Mouse (Mus musculus) stomach, embryonic 15.5 days (tissue): ENCODE measurements around the gene Ap2a1. TPM values are rescaled to one million over a fixed set of nuclear protein-coding genes. Genes with fewer than 3 reads are reported as not detected.

ENCODE experiments used
- ATAC-seq: fragments of 200-750 bp; cut with Nextera tagmentation; 2 replicates; pipeline ENCODE4 v1.8.0; 2017; ENCODE audit warnings: low read depth, moderate number of reproducible peaks, moderate TSS enrichment; ENCODE audit not compliant: insufficient read depth, low FRiP score
- H3K27ac ChIP-seq: fragments of 300-500 bp; sonication (generic); 2 replicates; pipeline ENCODE4 v1.5.1; 2015; ENCODE audit warnings: mild to moderate bottlenecking, inconsistent platforms
- H3K27me3 ChIP-seq: fragments of 300-500 bp; sonication (generic); replicated peaks from 2 replicates; pipeline ENCODE4 v1.6.1; 2015; ENCODE audit warnings: inconsistent platforms
- H3K36me3 ChIP-seq: fragments of 300-500 bp; sonication (generic); 2 replicates; pipeline ENCODE4 v1.6.1; 2015; ENCODE audit warnings: inconsistent platforms
- H3K4me1 ChIP-seq: fragments of 300-500 bp; sonication (generic); 2 replicates; pipeline ENCODE4 v1.6.1; 2015; ENCODE audit warnings: inconsistent platforms
- H3K4me2 ChIP-seq: fragments of 300-500 bp; sonication (generic); 2 replicates; pipeline ENCODE4 v1.6.1; 2015; ENCODE audit warnings: mild to moderate bottlenecking, inconsistent platforms
- H3K4me3 ChIP-seq: fragments of 300-500 bp; sonication (generic); replicated peaks from 2 replicates; pipeline ENCODE4 v1.5.1; 2015; ENCODE audit warnings: inconsistent platforms
- H3K9ac ChIP-seq: fragments of 300-500 bp; sonication (generic); 2 replicates; pipeline ENCODE4 v1.6.1; 2015; ENCODE audit warnings: inconsistent platforms
- H3K9me3 ChIP-seq: fragments of 300-500 bp; sonication (generic); 2 replicates; pipeline ENCODE4 v1.6.1; 2016; ENCODE audit warnings: inconsistent platforms
- WGBS: fragments of 180-500 bp; shearing (Covaris S2); methylation state at CpG from one replicate; pipeline ENCODE4 v1.1.7; 2015; 5-methylcytosine and 5-hydroxymethylcytosine counted together
- polyA plus RNA-seq: library from polyadenylated mRNA; unstranded; fragments of >200 nt; fragmentation: Nextera tagmentation; extraction: Ambion mirVana; gene quantifications from 2 replicates; pipeline ENCODE4 v1.2.1, GENCODE M21; 2015

Ap2a1 gene
- polyA plus RNA-seq, 1 experiment from 2014 or later = 61.6 TPM

- Histone ChIP-seq H3K4me2 (peak within 1 kb of the TSS; percentile 81), H3K9ac (peak within 1 kb of the TSS; percentile 100), H3K36me3 (peaks cover 2% of the 10 kb centered on the region), H3K4me1 (peaks cover 47% of the 10 kb centered on the region), H3K9me3 (no peaks in the 10 kb centered on the region), H3K4me3 (peak within 1 kb of the TSS; percentile 97), H3K27ac (peak within 1 kb of the TSS; percentile 100), H3K27me3 (no peaks in the 10 kb centered on the region)
- ATAC-seq = peak; percentile 89
- WGBS = 4% methylated on average over 29 of the region's 29 CpGs
Observed at GRCm38 (mm10) chr7:44869697-44870528, 59.4 kb downstream of the Ap2a1 start, which contains the start of gene Ptov1. Gene Ptov1, minus strand, starts transcription at chr7:44869788.

- ATAC-seq = peak; percentile 55
- Histone ChIP-seq H3K4me3 (peak overlapping the region; percentile 97), H3K36me3 (peaks cover 10% of the 10 kb centered on the region), H3K9ac (peak overlapping the region; percentile 100), H3K27me3 (no peaks in the 10 kb centered on the region), H3K4me1 (peaks cover 47% of the 10 kb centered on the region), H3K9me3 (no peaks in the 10 kb centered on the region), H3K27ac (peak overlapping the region; percentile 100), H3K4me2 (peak overlapping the region; percentile 81)
- WGBS = under 1% methylated on average over 103 of the region's 108 CpGs
Observed at GRCm38 (mm10) chr7:44868919-44869696, 60.2 kb downstream of the Ap2a1 start.

GRCm38 (mm10) chr7:44868465-44868864, 60.8 kb downstream of the Ap2a1 start:
- H3K4me1 ChIP-seq = peaks cover 51% of the 10 kb centered on the region
- no peak for ATAC-seq
- peak overlapping the region; percentile 100 for H3K27ac ChIP-seq
- H3K9ac ChIP-seq = peak overlapping the region; percentile 100; the same call in 1 of the 2 replicates
- H3K9me3 ChIP-seq = no peaks in the 10 kb centered on the region
- H3K27me3 ChIP-seq = no peaks in the 10 kb centered on the region
- peak overlapping the region; percentile 97 for H3K4me3 ChIP-seq
- H3K4me2 ChIP-seq = peak overlapping the region; percentile 81
- WGBS = 5% methylated on average over 16 of the region's 16 CpGs
- peaks cover 16% of the 10 kb centered on the region for H3K36me3 ChIP-seq

- WGBS = 33% methylated on average over 9 of the region's 9 CpGs
- peak overlapping the region; percentile 100; the same call in 1 of the 2 replicates for H3K27ac ChIP-seq
- peaks cover 47% of the 10 kb centered on the region for H3K4me1 ChIP-seq
- H3K9me3 ChIP-seq = no peaks in the 10 kb centered on the region
- no peak for ATAC-seq
- peak overlapping the region; percentile 97 for H3K4me3 ChIP-seq
- H3K9ac ChIP-seq = peak overlapping the region; percentile 20; the same call in 1 of the 2 replicates
- H3K36me3 ChIP-seq = peaks cover 23% of the 10 kb centered on the region
- no peaks in the 10 kb centered on the region for H3K27me3 ChIP-seq
- H3K4me2 ChIP-seq = peak overlapping the region; percentile 81
Observed at GRCm38 (mm10) chr7:44867802-44868201, 61.5 kb downstream of the Ap2a1 start.

- peak overlapping the region; percentile 81 for H3K4me2 ChIP-seq
- no peaks in the 10 kb centered on the region for H3K27me3 ChIP-seq
- H3K36me3 ChIP-seq = peaks cover 29% of the 10 kb centered on the region
- peaks cover 47% of the 10 kb centered on the region for H3K4me1 ChIP-seq
- H3K27ac ChIP-seq = peak overlapping the region; percentile 80
- peak overlapping the region; percentile 97 for H3K4me3 ChIP-seq
- H3K9me3 ChIP-seq = no peaks in the 10 kb centered on the region
- ATAC-seq = no peak
- no peak overlapping the region; the same call in 1 of the 2 replicates for H3K9ac ChIP-seq
- WGBS = 52% methylated on average over 19 of the region's 19 CpGs
Observed at GRCm38 (mm10) chr7:44867010-44867702, 62.1 kb downstream of the Ap2a1 start.

- 33% methylated on average over 15 of the region's 15 CpGs for WGBS
- 0 out of 2 replicates have a peak, but pooled peaks have one; percentile 2 for ATAC-seq
- Histone ChIP-seq H3K36me3 (peaks cover 36% of the 10 kb centered on the region), H3K9me3 (no peaks in the 10 kb centered on the region), H3K9ac (peak overlapping the region; percentile 9), H3K4me1 (peaks cover 50% of the 10 kb centered on the region), H3K4me2 (peak overlapping the region; percentile 81), H3K27me3 (no peaks in the 10 kb centered on the region), H3K4me3 (peak overlapping the region; percentile 97), H3K27ac (peak overlapping the region; percentile 80)
Observed at GRCm38 (mm10) chr7:44866276-44867009, 62.9 kb downstream of the Ap2a1 start.

- Histone ChIP-seq H3K36me3 (peaks cover 38% of the 10 kb centered on the region), H3K4me2 (0 out of 2 replicates have a peak overlapping the region, but pooled peaks have one; percentile 81), H3K9ac (no peak overlapping the region), H3K9me3 (no peaks in the 10 kb centered on the region), H3K4me3 (no peak overlapping the region), H3K27me3 (no peaks in the 10 kb centered on the region), H3K27ac (0 out of 2 replicates have a peak overlapping the region, but pooled peaks have one; percentile 80), H3K4me1 (peaks cover 53% of the 10 kb centered on the region)
- ATAC-seq = no peak
- 77% methylated on average over 24 of the region's 24 CpGs for WGBS
Observed at GRCm38 (mm10) chr7:44864595-44865542, 64.4 kb downstream of the Ap2a1 start.

GRCm38 (mm10) chr7:44863982-44864494, 65.3 kb downstream of the Ap2a1 start:
- WGBS = 79% methylated on average over 11 of the region's 11 CpGs
- Histone ChIP-seq H3K9ac (no peak overlapping the region), H3K27me3 (no peaks in the 10 kb centered on the region), H3K27ac (0 out of 2 replicates have a peak overlapping the region, but pooled peaks have one; percentile 13), H3K9me3 (no peaks in the 10 kb centered on the region), H3K4me1 (peaks cover 53% of the 10 kb centered on the region), H3K4me3 (no peak overlapping the region), H3K36me3 (peaks cover 38% of the 10 kb centered on the region), H3K4me2 (no peak overlapping the region)
- ATAC-seq = no peak

- Histone ChIP-seq H3K27ac (no peak overlapping the region), H3K27me3 (no peaks in the 10 kb centered on the region), H3K9ac (no peak overlapping the region), H3K4me2 (no peak overlapping the region), H3K4me1 (peaks cover 56% of the 10 kb centered on the region), H3K9me3 (no peaks in the 10 kb centered on the region), H3K4me3 (no peak overlapping the region), H3K36me3 (peaks cover 38% of the 10 kb centered on the region)
- WGBS = 84% methylated on average over 14 of the region's 14 CpGs
- ATAC-seq = no peak
Observed at GRCm38 (mm10) chr7:44863210-44863609, 66.1 kb downstream of the Ap2a1 start.

- no peak overlapping the region for H3K27ac ChIP-seq
- H3K36me3 ChIP-seq = peaks cover 38% of the 10 kb centered on the region
- H3K27me3 ChIP-seq = no peaks in the 10 kb centered on the region
- peaks cover 56% of the 10 kb centered on the region for H3K4me1 ChIP-seq
- H3K4me2 ChIP-seq = no peak overlapping the region
- no peak overlapping the region for H3K4me3 ChIP-seq
- no peaks in the 10 kb centered on the region for H3K9me3 ChIP-seq
- H3K9ac ChIP-seq = no peak overlapping the region
- ATAC-seq = no peak
- WGBS = 77% methylated on average over 8 of the region's 8 CpGs
Observed at GRCm38 (mm10) chr7:44862434-44862833, 66.9 kb downstream of the Ap2a1 start.
